Mouse (Mus musculus): ENCODE data around the gene Tmc2.

DNA sequence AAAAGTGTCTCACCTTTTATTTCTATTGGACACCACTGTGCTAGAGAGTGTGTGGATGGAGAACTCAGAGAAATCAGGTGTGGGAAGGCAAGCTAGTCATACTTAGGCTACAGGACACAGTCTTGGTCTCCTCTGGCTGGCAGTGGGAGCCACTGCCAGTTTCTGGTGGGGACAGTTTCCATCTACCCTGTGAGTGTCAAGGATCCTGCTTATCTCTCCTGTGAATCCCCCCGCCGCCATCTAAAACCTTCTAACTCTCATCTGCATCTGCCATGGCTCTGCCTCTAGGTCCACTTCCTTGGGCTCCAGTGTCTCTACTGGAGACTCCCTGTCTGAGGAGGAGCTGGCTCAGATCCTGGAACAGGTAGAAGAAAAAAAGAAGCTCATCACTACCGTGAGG is 13.0 kb downstream of the Tmc2 start:
- no peak for TF ChIP-seq CTCF (IDR thresholded peaks at IDR 0.05; ENCODE audit: low read depth)
- TF ChIP-seq EP300 (IDR thresholded peaks at IDR 0.05; ENCODE audit: low read depth) = no peak

All from liver, postnatal 0 days (tissue).